Mouse (Mus musculus): ENCODE results near the gene Serpina3c. TPM values are rescaled to one million over a fixed set of nuclear protein-coding genes. Genes with fewer than 3 reads are reported as not detected.
"Not testable (repeated sequence)": the region's sequence is repeated elsewhere in the genome, so short reads cannot be mapped to it uniquely, and the experiment has no call there.

Serpina3c gene
- total RNA-seq, 2 experiments from 2014 or later = not detected

- intact Hi-C loops (cut with DNase I) = no loop called here
- DNase-seq = no peak
Observed at GRCm38 (mm10) chr12:104114921-104115579, 38.6 kb downstream of the Serpina3c start.

GRCm38 (mm10) chr12:104112333-104112732, 41.3 kb downstream of the Serpina3c start, which contains the start of gene Serpina3a:
Serpina3a (plus strand) TSS chr12:104112724.
- DNase-seq; intact Hi-C loops (cut with DNase I): not testable (repeated sequence)

- intact Hi-C loops (cut with DNase I) = no loop called here
- no peak for DNase-seq
Observed at GRCm38 (mm10) chr12:104108507-104108906, 45.2 kb downstream of the Serpina3c start.

- intact Hi-C loops (cut with DNase I) = no loop called here
- DNase-seq = no peak
Observed at GRCm38 (mm10) chr12:104106919-104107318, 46.8 kb downstream of the Serpina3c start.

- intact Hi-C loops (cut with DNase I) = no loop called here
- no peak for DNase-seq
Observed at GRCm38 (mm10) chr12:104105847-104106246, 47.8 kb downstream of the Serpina3c start.

GRCm38 (mm10) chr12:104100768-104101167, 52.9 kb downstream of the Serpina3c start, which contains the start of gene Serpina5:
Serpina5 (plus strand) TSS chr12:104101113.
- intact Hi-C loops (cut with DNase I) = no loop called here

More at GRCm38 (mm10) chr12:104100768-104101167, 52.9 kb downstream of the Serpina3c start, which contains the start of gene Serpina5:
- no peak for DNase-seq

Other genes with a start within 250 kb of the Serpina3c start
- not detected for gene Serpina1c, start 249.0 kb downstream of the Serpina3c start, total RNA-seq (2021)
- gene Serpina1e, start 194.9 kb downstream of the Serpina3c start, total RNA-seq (2021) = not detected
- not detected for gene Serpina11, start 163.9 kb downstream of the Serpina3c start, total RNA-seq (2021)
- under 1 TPM in 1 of 2 experiments, not detected in 1; 0.22 TPM for gene Serpina9, start 140.1 kb downstream of the Serpina3c start, total RNA-seq (2021)
- gene Serpina12, start 109.4 kb downstream of the Serpina3c start, total RNA-seq (2021) = not detected
- gene Serpina5, start 52.8 kb downstream of the Serpina3c start, total RNA-seq (2021) = not detected
- gene Serpina3a, start 41.1 kb downstream of the Serpina3c start, total RNA-seq (2021) = not detected
- not detected for gene Serpina3b, start 25.9 kb downstream of the Serpina3c start, total RNA-seq (2021)
- not detected for gene Serpina3f, start 60.7 kb upstream of the Serpina3c start, total RNA-seq (2021)
- gene Serpina3g, start 82.4 kb upstream of the Serpina3c start, total RNA-seq (2021) = under 1 TPM in 1 of 2 experiments, not detected in 1; 0.50 TPM
- not detected for gene Serpina3i, start 109.3 kb upstream of the Serpina3c start, total RNA-seq (2021)
- not detected for gene Serpina3j, start 160.7 kb upstream of the Serpina3c start, total RNA-seq (2021)
- not detected for gene Serpina3k, start 184.6 kb upstream of the Serpina3c start, total RNA-seq (2021)
- gene Serpina3m, start 184.6 kb upstream of the Serpina3c start, total RNA-seq (2021) = not detected

Data from left cerebral cortex, postnatal 4 days (tissue).